Mouse (Mus musculus) forebrain, postnatal 0 days (tissue): ENCODE results near the gene Clec9a. TPM values are rescaled to one million over a fixed set of nuclear protein-coding genes. Genes with fewer than 3 reads are reported as not detected.

Source experiments
- ATAC-seq: fragments of 200-750 bp; cut with Nextera tagmentation; 2 replicates; pipeline ENCODE4 v1.8.0; 2017; ENCODE audit warnings: mild to moderate bottlenecking, moderate library complexity
- DNase-seq: peaks from one replicate; pipeline ENCODE4 v3.0.0-alpha.2; 2015
- H3K27ac ChIP-seq: fragments of 300-500 bp; sonication (generic); 2 replicates; pipeline ENCODE4 v1.5.1; 2014; ENCODE audit warnings: low read depth, mild to moderate bottlenecking, antibody characterized with exemption, low read length, moderate library complexity, mixed read lengths
- H3K27me3 ChIP-seq: fragments of 300-500 bp; sonication (generic); 2 replicates; pipeline ENCODE4 v1.6.1; 2014; ENCODE audit warnings: mild to moderate bottlenecking, low read length, mixed read lengths; ENCODE audit not compliant: insufficient read depth
- H3K36me3 ChIP-seq: fragments of 300-500 bp; sonication (generic); 2 replicates; pipeline ENCODE4 v1.6.1; 2014; ENCODE audit warnings: mild to moderate bottlenecking, moderate library complexity; ENCODE audit not compliant: insufficient read depth
- H3K4me1 ChIP-seq: fragments of 300-500 bp; sonication (generic); 2 replicates; pipeline ENCODE4 v1.6.1; 2014; ENCODE audit warnings: antibody characterized with exemption; ENCODE audit not compliant: insufficient read depth
- H3K4me2 ChIP-seq: fragments of 300-500 bp; sonication (generic); 2 replicates; pipeline ENCODE4 v1.6.1; 2014; ENCODE audit warnings: low read depth, mild to moderate bottlenecking, moderate library complexity
- H3K4me3 ChIP-seq: fragments of 300-500 bp; sonication (generic); 2 replicates; pipeline ENCODE4 v1.5.1; 2014; ENCODE audit warnings: low read depth, low read length, mixed read lengths
- H3K9ac ChIP-seq: fragments of 300-500 bp; sonication (generic); 2 replicates; pipeline ENCODE4 v1.6.1; 2014; ENCODE audit warnings: mild to moderate bottlenecking
- H3K9me3 ChIP-seq: fragments of 300-500 bp; sonication (generic); 2 replicates; pipeline ENCODE4 v1.6.1; 2016; ENCODE audit warnings: low read length
- CTCF ChIP-seq: sonication (generic); IDR thresholded peaks from 2 replicates; pipeline ENCODE4 v1.5.1; 2016; ENCODE audit warnings: antibody characterized with exemption, control low read depth, low read depth
- WGBS: fragments of 180-500 bp; shearing (Covaris S2); extraction: QIAGEN DNeasy Blood & Tissue Kit; methylation state at CpG from one replicate; pipeline ENCODE4 v1.1.7; 2014; 5-methylcytosine and 5-hydroxymethylcytosine counted together
- polyA plus RNA-seq: library from polyadenylated mRNA; unstranded; fragments of >200 nt; fragmentation: Nextera tagmentation; extraction: Ambion mirVana; gene quantifications from 2 replicates; pipeline ENCODE4 v1.2.1, GENCODE M21; 2015
- total RNA-seq: library from RNA; depleted of rRNA; stranded (reverse); fragments of >200 nt; gene quantifications from 2 replicates; pipeline ENCODE4 v1.2.3, GENCODE M21; 2014; rRNA removed

Clec9a gene
- total and polyA plus RNA-seq, 2 experiments from 2014 or later: 0.10 TPM; not detected in 1

DNA sequence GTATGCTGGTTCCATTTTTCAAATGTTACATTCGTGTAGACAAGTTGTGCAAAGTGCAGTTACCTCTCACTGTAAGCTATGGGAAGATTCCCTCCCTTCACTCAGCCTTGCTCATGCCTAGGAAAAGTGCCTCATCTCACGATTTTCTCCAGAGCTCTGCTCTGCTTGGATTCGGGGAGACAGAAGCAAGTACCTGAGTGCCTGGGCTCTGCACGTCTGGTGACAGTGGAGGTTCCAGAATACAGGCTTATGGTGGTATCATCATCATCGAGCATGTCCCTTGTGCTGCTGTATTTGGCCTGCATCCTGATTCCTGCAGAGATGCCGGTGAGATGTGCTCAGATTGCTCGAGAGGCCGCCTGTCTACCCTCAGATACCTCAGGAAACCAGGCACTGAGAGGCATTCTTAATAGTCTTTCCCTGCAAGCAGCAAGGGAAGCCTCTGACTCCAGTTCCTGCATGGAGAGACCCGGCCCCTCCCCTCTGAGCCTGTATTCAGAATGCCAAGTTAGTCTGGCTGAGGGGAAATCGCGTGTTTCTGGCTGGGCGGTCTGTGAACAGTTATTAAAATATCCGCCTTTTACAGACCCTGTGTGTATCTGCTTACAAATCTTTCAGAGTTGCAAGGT lies 42.9 kb downstream of the Clec9a start, which contains the start of gene Clec1a:
Gene Clec1a (minus strand): TSS at position 590 of the 629 bp plus-strand sequence.
- no peak within 1 kb of the TSS for H3K9ac ChIP-seq

DNA sequence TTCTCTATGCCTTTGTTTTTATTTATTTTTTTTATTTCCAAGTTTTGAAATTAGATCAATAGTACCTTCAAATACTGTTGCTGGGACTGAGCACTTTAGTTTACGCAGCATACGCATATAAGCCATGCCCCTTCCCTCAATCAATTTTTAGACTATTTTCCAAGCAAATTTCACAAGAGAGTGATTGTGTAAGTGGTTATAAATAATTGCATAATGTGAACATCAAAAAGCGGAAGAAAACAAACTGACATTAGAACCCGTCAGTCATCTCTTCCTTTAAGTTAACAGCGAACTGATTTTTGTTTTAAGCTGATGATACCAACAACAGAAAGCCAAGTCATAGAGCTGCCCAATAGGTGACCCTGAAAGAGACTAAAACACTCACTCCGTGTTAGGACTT lies 62.7 kb downstream of the Clec9a start:
- Histone ChIP-seq H3K9me3 (no peaks in the 10 kb centered on the region), H3K9ac (no peak overlapping the region), H3K4me3 (no peak overlapping the region), H3K4me2 (no peak overlapping the region), H3K36me3 (no peaks in the 10 kb centered on the region), H3K27me3 (no peaks in the 10 kb centered on the region), H3K27ac (no peak overlapping the region), H3K4me1 (no peaks in the 10 kb centered on the region)
- ATAC-seq: no peak
- TF ChIP-seq CTCF: no peak
- no peak for DNase-seq
- 87% methylated on average over 6 of the region's 6 CpGs for WGBS

More for the DNA sequence above, 42.9 kb downstream of the Clec9a start, which contains the start of gene Clec1a:
- Histone ChIP-seq H3K4me2 (no peak within 1 kb of the TSS), H3K4me3 (no peak within 1 kb of the TSS), H3K27ac (no peak within 1 kb of the TSS), H3K27me3 (no peaks in the 10 kb centered on the region), H3K36me3 (no peaks in the 10 kb centered on the region), H3K4me1 (no peaks in the 10 kb centered on the region), H3K9me3 (no peaks in the 10 kb centered on the region)
- no peak; the same call in 1 of the 2 replicates for ATAC-seq
- no peak for TF ChIP-seq CTCF
- peak; percentile 2 for DNase-seq
- WGBS: 55% methylated on average over 13 of the region's 13 CpGs

DNA sequence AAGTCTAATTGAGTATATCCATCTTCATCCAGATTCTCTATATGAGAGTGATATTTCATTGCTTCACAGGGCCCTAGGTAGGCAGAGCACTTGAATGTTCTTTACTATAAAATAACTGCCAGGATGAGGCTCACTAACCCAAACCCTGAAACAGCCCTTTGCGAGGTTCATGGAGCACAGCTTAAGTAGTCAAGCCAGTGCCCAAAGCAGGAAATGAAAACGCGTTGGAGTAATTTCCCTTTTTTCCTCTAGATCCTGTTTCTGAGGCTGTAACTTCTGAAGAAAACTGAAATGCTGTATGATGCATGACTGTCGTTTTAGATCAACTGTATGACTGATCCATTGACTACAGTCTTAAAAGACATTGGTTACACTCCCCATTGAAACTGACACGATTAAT lies 64.0 kb downstream of the Clec9a start:
- ATAC-seq: no peak
- H3K9me3 ChIP-seq: no peaks in the 10 kb centered on the region
- no peak overlapping the region for H3K4me3 ChIP-seq
- H3K27me3 ChIP-seq: no peaks in the 10 kb centered on the region
- no peaks in the 10 kb centered on the region for H3K36me3 ChIP-seq
- no peak for DNase-seq
- no peaks in the 10 kb centered on the region for H3K4me1 ChIP-seq
- WGBS: 85% methylated on average over 5 of the region's 5 CpGs
- no peak overlapping the region for H3K4me2 ChIP-seq
- H3K9ac ChIP-seq: no peak overlapping the region
- no peak overlapping the region for H3K27ac ChIP-seq
- no peak for TF ChIP-seq CTCF

Other genes with a start within 250 kb of the Clec9a start
- gene Clec2d, start 228.2 kb upstream of the Clec9a start, total RNA-seq: 6.2 and 9.7 TPM in 2 replicates
- not detected in 2 replicates for gene Clec2d, start 228.2 kb upstream of the Clec9a start, polyA plus RNA-seq
- gene Cd69, start 133.4 kb upstream of the Clec9a start, total RNA-seq: not detected in 2 replicates
- 0.13 TPM in 1 of 2 replicates, not detected in the other for gene Cd69, start 133.4 kb upstream of the Clec9a start, polyA plus RNA-seq
- gene 4922502D21Rik, start 77.1 kb upstream of the Clec9a start, total RNA-seq: not detected in 2 replicates
- not detected in 2 replicates for gene 4922502D21Rik, start 77.1 kb upstream of the Clec9a start, polyA plus RNA-seq
- gene Clec12a, start 66.2 kb upstream of the Clec9a start, total RNA-seq: 0.15 and 2.7 TPM in 2 replicates
- gene Clec12a, start 66.2 kb upstream of the Clec9a start, polyA plus RNA-seq: 0.12 and 0.23 TPM in 2 replicates
- gene Clec12b, start 23.0 kb upstream of the Clec9a start, total RNA-seq: not detected in 2 replicates
- gene Clec12b, start 23.0 kb upstream of the Clec9a start, polyA plus RNA-seq: 0.16 and 0.18 TPM in 2 replicates
- gene Clec1b, start 11.6 kb upstream of the Clec9a start, total RNA-seq: 2.0 TPM in 1 of 2 replicates, not detected in the other
- 0.49 and 0.56 TPM in 2 replicates for gene Clec1b, start 11.6 kb upstream of the Clec9a start, polyA plus RNA-seq
- gene Clec1a, start 43.1 kb downstream of the Clec9a start, total RNA-seq: 1.1 and 1.4 TPM in 2 replicates
- 0.74 and 0.97 TPM in 2 replicates for gene Clec1a, start 43.1 kb downstream of the Clec9a start, polyA plus RNA-seq
- gene Olr1, start 98.3 kb downstream of the Clec9a start, total RNA-seq: 0.10 TPM in 1 of 2 replicates, not detected in the other
- gene Olr1, start 98.3 kb downstream of the Clec9a start, polyA plus RNA-seq: not detected in 2 replicates
- gene Tmem52b, start 103.7 kb downstream of the Clec9a start, total RNA-seq: not detected in 2 replicates
- not detected in 2 replicates for gene Tmem52b, start 103.7 kb downstream of the Clec9a start, polyA plus RNA-seq
- 275 and 288 TPM in 2 replicates for gene Gabarapl1, start 124.3 kb downstream of the Clec9a start, total RNA-seq
- 243 and 276 TPM in 2 replicates for gene Gabarapl1, start 124.3 kb downstream of the Clec9a start, polyA plus RNA-seq
- not detected in 2 replicates for gene Klre1, start 169.0 kb downstream of the Clec9a start, total RNA-seq
- gene Klre1, start 169.0 kb downstream of the Clec9a start, polyA plus RNA-seq: 0.18 TPM in 1 of 2 replicates, not detected in the other
- gene Klrd1, start 182.9 kb downstream of the Clec9a start, total RNA-seq: not detected in 2 replicates
- gene Klrd1, start 182.9 kb downstream of the Clec9a start, polyA plus RNA-seq: not detected in 2 replicates
- not detected in 2 replicates for gene Klrk1, start 215.0 kb downstream of the Clec9a start, total RNA-seq
- gene Klrk1, start 215.0 kb downstream of the Clec9a start, polyA plus RNA-seq: not detected in 2 replicates
- gene Klrc3, start 234.5 kb downstream of the Clec9a start, total RNA-seq: not detected in 2 replicates
- not detected in 2 replicates for gene Klrc3, start 234.5 kb downstream of the Clec9a start, polyA plus RNA-seq